Mouse (Mus musculus) kidney, adult 11 months (tissue): ENCODE measurements around the gene Ubn1.

Experiments used
- DNase-seq: peaks from one replicate; pipeline ENCODE4 v3.0.0; 2022

Ubn1 gene

DNA sequence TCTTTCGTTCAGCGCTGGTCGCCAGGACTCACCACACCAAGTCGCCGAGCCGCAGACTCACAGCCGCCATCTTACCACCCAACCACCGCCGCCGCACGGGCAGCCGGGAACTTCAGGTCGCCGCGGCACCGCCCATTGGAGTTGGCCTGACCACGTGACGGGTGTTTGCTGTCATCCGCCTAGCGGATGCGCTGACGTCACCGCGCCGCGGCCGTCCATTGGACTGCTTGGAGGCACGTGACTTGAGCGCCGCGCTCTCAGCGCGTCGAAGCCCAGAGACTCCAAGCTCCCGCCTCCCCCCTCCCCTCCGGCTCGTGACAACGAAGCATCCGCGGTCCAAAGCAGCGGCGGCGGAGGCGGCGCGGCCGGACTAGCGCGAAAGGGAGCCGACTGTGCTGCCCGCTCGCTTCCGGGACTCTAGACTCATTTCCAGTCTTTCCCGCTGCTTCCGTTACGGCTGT, at the start of gene Ubn1, which contains the start of gene Glyr1:
Ubn1 (plus strand) TSS at position 284 of the 461 bp plus-strand sequence.
Glyr1 (minus strand) TSS at position 90 of the 461 bp plus-strand sequence.
- peak; percentile 99 for DNase-seq

DNA sequence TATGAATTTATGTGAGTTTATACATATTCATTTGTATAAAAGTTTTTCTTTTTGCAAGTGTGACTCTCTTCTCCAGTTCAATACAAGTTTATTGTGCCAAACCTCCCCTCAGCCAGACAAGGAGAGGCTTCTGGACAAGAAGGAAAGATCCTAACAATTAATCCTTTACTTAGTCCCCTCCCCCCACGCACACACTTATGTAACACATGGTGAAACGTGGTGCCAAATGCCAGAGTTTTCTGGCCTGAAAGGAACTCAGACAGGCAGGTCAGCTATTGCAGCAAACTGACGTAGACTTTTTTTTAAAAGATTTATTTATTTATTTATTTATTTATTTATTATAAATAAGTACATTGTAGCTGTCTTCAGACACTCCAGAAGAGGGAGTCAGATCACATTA, 49.2 kb upstream of the Ubn1 start:
- DNase-seq: peak; percentile 57

DNA sequence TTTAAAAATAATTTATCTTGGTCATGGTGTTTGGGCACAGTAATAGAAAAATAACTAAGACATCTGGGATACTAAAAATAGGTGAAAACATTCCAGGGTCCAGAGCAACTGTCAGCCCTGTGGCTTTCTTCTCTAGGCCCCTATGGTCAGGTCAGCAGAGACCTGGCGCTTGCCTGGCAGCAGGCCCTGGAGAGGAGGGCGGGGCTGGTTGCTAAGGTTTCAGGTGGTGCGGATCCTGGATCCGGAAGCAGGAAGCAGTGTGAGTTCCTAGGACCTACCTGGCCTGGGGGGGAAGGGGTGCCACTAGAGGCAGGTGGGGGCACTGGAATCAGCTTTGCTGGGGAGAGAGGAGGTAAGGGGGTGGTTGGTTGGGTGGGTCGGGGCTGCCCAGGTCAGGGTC, 42.8 kb upstream of the Ubn1 start, which contains the start of gene Smim22:
Smim22 (plus strand) TSS at position 222 of the 400 bp plus-strand sequence.
- peak; percentile 87 for DNase-seq

DNA sequence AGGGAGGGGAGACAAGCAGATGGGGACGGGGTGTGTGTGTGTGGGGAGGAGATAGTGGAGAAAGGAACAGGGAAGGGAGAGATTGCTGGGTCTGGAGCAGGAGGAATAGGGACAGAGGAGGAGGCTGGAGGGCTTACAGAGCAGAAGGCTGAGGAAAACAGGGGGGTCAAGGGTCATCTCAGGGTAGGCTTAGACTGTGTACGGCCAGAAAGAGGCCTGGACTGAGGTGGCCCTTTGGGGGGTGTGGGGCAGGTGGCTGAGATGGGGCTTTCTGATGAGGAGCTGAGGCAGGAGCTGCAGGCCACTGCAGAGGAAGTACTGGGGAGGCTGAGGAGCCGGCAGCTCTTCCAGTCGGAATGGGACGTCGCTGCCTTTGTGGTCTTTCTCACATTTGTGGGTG, 42.4 kb upstream of the Ubn1 start:
- peak; percentile 23 for DNase-seq

DNA sequence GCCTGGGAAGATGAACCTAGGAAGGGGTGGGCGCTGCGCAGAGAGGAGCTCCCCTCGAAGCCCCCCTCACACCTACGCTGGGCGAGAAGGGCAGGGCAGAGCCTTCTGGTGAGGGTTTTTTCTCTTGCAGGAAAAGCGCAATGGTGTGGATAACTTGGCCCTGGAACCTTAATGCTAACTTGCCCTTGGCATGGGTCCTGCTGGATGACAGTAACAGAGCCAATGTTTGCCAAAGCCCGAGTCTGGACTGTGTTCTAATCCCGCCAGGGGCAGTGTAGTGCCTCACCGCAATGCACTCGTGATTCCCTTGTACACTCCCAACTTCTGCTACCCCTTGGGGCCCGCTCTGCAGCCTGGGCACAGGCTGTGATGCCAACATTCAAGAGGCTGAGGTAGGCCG, 41.8 kb upstream of the Ubn1 start:
- DNase-seq: peak; percentile 69

DNA sequence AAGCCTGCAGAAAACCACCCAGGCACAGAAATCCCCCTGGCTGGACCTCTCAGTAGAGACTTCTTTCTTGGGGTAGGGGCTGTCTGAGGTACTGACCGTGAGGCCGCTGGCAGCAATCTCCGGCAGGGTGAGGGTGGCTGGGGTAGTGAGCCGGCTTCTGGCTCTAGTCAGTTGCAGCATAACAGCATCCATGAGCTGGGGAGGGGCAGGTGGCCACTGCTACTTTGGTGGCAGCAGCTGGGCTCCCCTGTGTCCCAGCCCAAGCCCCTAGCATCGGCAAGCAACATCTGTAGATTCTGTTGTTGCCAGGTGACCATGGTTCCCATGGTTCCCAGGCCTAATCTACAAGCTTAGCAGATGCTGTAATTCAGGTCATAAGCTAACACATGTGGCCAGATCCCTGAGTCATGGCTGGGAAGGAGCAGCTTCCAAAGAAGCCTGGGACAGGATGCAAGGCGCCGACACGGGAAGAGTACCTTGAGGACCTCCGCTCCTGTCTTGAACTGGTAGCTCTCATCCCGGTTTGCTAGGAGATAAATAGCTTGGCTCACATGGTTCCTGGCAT, 39.4 kb upstream of the Ubn1 start:
- DNase-seq: no peak

DNA sequence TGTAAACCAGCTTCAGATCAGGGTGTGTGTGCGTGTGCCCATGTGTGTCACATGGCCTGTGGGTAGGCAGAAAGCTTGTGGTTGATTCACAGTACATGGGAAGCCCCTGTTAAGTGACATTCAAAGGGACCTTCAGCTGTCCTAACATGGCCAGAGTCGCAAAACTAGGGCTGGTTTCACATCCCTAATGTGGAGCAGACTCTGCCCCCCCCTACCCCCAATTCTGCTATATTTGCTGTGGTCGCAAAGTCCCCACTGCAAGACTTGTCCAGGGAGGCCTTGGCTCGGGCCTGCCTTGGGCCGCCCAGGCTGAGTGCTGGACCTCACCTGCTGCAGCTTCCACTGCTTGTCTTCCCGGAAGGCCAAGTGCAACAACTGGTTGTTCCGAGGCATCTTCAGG, 38.6 kb upstream of the Ubn1 start:
- DNase-seq: no peak

DNA sequence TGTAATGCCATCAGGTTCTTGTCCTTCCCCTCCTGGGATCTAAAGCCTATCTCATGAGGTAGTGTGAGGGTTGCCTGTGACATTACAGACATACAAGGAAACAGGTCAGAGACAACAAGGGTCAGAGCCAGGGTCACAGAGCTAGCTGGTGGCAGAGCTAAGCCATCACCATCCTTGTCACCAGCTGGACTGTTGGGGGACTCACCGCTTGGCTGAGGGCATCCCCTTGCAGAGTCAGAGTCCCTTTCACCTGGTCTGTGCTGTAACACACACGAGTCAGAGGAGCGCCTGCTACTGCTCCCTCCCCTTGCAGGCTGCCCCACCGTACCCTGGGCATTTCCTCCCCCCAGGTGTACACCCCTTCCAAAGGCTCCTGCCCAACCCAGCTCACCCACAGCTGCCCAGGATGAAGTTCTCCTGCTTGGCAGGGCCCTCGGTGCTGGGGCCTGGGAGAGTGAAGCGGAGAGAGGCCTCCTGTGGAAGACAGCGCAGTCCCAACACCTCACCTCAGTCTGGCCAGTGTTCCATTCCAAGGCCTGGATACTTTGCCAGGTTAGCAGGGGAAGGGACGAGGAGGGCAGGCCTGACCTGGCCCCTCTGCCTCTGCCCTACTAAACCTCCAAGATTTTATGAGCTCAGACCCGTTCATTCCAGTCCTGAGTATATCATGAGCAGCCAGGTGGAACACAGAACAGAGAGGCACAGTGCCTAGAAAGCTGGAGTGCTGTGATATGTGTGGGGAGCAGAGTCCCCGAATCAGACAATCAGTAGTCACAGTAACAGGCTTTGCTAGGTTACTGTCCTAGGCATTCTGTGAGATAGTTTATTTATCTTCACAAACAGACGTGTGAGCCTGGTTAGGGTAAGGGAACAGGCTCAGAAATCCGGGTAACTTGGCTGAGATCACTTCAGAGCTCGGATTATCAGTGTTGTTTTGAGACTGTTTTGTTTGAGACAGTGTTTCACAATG, 37.5 kb upstream of the Ubn1 start:
- DNase-seq: peak; percentile 70

DNA sequence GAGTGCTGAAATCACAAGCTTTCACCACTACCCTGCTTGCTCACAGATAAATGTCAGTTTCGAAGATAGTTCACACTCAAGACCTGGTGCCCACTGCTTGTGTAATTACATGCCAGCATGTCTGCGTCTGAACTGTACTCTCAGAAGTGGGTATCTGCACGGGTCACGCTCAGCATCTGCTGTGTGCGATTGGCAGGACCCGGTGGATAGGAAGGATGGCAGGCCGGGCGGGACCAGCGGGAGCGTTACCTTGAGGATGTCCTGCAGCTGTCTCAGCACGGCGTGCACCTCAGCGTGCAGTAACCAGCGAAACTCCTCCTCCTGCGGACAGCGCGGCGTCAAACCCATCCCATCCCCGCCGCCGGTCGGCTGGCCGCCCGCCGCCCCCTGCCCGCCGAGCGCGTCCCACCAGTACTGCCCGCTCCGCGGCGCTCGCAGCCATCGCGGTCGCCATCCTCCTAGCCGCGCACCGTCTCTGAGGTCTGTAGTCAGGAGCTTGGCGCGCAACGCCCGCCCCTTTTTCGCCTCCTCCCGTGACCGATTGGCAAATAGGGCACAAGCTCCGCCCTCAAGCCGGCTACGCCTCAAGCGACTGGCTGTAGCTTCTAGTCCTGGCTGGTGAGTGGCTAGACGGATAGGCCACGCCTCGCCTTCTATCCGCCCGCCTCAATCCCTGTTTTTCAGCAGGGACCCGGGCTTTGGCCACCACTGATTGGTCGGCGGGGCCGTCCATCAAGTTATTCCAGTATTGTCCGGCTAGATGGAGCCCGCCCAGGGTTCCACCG, 36.6 kb upstream of the Ubn1 start, which contains the start of gene Rogdi:
Rogdi (minus strand) TSS at position 500 of the 785 bp plus-strand sequence.
- peak; percentile 100 for DNase-seq

DNA sequence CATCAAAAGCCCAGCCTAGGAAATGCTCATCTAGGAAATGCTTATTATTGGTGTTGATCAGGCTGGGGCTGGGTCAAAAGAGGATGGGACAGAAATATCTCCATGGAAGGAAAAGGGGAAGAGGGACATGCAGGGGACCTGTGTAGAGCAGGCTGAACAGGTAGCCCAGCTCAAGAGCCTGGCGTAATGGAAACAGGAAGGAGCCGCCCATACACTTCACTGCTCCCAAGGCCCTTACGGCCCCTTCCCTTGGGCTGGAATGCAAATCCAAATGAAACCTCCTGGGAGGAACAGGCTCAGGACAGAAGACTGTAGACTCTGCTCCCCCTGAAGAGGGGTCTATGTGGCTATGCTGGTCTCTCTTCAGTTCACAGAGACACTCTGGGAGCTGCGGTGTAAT, 35.3 kb upstream of the Ubn1 start:
- no peak for DNase-seq

DNA sequence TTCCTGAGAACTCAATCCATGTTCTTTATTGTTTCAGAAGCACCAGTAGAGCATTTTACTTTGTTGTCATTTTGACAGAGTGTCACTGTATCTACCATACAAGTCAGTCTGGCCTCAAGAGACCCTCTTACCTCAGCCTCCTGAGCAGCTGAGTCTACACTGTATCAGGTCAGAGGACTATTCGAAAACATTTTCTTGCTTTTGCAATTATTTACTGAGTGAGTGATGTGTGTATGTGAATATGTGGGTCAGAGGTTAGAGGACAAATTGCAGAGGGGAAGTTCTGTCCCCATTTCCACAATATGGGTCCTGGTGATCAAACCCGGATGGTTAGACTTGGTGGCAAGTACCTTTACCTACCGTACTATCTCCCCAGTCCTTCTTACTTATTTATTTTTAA, 25.8 kb upstream of the Ubn1 start:
- no peak for DNase-seq

DNA sequence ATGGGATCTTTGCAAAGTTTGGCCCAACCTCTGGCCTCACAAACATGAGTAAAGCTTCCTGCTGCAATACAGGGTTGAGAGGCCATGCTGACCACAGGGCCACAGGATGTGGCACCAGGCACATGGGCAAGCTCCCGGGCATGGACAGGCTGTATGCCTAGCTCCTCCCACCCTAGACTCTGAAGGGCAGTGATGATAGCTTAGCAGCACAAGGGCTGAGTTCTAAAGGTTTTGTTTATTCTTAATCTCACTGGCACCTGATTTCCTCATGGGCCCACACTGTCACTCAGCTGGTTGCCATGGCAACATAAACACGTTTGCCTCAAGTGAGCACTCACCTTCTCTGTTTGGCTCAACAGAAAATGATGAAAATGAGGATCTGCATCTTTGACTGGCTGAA, 20.0 kb upstream of the Ubn1 start:
- DNase-seq: no peak

DNA sequence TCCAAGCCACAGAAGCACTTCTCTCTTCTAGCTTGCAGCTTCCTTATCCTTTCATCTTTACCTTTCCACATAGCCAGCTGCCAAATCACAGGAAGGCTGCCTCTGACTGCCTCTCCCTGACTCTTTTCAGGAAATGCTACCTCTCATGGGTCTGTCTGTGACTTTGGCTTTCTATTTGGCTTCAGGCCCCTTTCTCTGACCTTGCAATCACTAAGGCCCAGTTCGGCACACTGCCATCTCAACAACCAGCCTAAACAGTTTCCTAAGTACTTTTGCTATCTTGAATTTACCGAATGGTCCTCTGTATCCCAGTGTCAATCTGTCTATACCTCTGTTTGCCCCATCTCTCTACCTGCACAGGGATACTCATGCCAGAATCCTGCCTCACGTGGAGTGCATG, 14.3 kb upstream of the Ubn1 start:
- no peak for DNase-seq

DNA sequence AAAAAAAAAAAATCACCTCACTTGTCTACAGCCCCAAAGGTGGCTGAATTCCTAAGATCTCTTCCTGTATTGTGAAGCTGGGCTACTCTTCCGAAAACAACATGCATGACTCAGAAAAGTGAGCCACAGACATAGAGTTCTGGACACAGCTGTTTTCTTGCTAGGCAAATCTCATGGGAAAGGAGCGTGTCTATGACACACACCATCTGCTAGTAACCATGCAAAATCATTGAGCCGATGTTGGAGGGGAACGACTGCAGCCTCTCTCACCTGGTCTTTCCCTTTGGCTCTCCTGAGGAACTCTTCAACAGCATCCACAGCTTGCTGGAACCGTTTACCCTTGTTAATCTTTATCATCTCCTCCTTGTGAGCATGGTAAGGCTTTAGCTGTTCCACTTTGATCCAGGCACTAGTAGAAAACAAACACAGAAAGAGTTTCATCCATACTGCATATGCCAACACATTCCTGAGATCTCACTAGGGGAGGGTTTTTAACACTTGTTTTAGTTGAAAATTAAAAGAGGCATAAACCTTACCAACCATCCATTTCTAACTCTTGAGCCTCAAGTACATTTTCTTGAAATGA, 13.1 kb upstream of the Ubn1 start:
- peak; percentile 20 for DNase-seq

DNA sequence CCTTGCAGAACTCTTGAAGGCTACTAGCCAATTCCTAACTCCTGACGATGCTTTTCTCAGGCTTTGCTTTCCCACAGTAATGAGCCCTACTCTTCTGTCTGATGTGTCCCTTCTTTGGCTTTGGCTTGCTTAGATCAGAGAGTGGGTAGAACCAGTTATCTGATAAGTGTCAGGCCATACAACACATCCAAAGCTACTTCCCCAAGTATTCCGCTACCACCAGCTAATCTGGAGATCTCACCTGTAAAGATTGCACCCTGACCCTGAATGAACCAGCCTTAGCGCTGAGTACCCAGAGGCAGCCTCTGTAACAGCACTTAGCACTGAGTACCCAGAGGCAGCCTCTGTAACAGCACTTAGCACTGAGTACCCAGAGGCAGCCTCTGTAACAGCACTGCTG, 4.5 kb upstream of the Ubn1 start:
- no peak for DNase-seq

DNA sequence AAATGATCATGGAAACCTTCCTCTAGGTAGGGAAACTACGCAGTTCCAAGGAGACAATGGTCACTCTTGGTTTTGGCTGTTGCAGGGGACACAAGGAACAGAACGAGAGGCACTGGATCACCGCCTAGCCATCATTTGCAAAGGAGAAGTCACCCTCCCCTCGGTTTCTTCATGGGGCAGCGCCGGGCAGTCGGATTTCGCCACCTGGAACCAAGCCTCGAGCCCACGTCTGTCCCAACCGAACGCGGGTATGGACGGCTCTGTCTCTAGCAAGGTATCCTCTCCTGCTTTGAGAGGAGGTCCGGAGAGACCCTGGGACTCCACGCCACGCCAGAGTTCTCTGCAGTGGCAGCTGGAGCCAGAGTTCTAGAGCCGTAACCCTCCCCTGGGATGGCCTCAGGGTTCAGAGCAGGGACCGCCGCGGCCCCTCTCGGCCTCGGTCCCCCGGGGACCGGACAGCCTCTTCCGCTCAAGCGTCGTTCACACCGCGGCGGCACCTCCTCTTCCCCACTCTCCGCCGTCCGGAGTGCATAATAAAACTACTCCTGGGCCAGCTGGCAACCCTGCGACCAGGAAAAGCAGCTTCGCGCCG, 579 bp upstream of the Ubn1 start:
- DNase-seq: no peak

DNA sequence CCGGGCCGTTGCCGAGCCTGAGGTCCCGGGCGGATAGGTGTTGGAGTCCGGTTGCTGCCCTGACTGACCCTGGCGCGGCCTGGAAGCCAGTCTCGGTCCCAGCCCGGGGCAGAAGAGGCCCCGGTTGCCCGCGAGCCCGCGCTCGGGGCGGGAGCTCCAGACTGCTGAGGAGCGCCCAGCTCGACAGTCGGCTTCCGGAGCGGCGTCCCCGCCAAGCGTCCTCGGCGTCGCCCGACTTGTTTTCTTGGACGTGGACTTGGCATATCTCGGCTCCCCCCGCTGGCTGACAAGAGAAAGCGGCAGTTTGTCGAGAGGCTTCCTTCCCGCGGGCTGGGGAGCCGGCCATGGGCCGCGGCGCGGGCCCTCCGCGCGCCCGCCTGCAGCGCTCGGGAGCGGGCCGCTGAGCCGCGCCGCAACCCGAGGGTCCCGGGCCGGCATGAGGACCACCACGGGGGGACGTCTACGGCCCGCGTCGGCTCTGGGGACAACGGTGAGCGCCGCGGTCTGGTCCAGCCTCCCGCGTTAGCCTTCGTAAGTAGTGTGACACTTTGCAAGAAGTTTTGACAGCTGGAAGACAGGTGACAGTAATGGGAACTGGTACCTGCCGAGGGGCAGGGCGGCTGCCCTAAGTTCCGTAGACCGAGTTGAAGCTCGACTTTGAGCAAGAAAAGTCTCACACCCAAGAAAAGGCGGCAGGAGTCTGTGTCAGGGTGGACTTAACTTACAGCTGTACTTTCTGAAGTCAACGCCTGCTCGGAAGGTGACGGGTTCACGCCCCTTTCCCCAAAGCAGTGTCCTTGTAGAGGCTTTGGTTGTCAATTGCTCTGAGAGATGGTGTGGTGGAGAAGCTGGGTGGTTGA, 624 bp downstream of the Ubn1 start:
- peak; percentile 81 for DNase-seq

DNA sequence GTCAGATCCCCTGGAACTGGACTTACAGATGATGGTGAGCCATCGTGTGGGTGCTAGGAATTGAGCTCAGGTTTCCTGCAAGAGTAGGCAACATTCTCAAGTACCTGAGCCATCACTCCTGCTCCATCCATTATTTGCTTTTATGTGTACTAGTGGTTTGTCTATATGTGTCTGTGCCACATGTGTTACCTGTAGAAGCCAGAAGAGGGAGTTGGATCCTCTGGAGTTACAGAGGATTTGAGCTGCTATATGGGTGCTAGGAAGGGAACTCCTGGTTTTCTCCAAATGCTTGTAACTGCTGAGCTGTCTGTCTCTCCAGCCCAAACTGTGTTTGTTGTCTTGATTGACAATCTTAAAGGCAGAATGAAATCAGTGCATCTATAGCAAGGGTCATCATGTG, 8.3 kb downstream of the Ubn1 start:
- no peak for DNase-seq

DNA sequence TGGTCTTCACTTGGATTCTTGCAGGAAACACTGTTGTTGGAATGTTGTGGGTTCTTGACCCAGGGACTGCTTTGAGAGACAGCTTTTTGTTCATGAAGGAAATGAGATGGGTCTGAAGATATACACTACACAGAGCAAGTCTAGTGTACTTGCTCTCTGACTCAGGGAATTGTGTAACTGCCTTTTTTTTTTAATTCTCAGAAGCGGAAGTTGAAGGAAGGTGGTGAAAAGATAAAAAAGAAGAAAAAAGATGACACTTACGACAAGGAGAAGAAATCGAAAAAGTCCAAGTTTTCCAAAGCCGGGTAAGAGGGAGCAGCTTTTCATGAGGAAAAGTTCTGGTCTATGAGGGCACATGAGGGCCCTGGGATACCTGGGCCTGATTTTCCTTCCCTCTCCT, 13.6 kb downstream of the Ubn1 start:
- no peak for DNase-seq

DNA sequence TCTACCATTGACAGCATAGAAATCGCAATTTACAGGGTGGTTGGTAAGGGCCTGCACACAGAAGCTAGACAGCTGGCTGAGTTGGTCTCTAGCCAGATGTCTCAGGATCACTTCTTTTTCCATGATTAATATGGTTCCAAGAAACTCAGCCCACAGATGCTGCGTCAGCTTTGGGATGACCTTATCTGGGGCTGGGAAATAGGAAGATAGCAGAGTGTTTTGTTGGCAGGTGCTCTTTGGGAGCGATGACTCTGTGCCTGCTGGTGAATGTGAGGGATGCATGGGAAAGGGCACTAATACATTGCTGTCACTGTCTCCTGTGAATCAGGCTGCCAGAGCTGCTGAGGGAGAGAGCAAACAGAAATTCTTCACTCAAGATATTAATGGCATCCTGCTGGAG, 20.5 kb downstream of the Ubn1 start:
- DNase-seq: no peak

DNA sequence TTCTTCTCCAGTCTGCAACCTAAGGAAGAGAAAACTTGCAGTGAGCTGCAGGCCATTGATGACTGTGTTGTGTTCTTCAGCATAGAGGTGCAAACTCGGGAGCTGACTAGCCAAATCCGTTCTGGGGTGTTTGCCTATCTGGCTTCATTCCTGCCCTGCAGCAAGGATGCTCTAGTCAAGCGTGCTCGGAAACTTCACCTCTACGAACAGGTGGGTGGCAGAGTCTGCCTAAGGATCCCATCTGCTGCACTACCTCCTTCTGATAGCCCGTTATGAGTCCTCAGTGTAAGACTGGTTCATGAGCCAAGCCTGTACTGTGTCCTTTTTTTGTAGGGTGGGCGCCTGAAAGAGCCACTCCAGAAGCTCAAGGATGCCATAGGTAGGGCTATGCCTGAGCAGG, 22.1 kb downstream of the Ubn1 start:
- DNase-seq: no peak
